Mouse (Mus musculus) retina, embryonic 14.5 days (tissue): ENCODE measurements around the gene Selenof.
"Not testable (repeated sequence)": the region's sequence is repeated elsewhere in the genome, so short reads cannot be mapped to it uniquely, and the experiment has no call there.

Experiments
- DNase-seq: peaks from one replicate; pipeline ENCODE4 v3.0.0-alpha.2; 2015; ENCODE audit warnings: low spot score

The Selenof gene

DNA sequence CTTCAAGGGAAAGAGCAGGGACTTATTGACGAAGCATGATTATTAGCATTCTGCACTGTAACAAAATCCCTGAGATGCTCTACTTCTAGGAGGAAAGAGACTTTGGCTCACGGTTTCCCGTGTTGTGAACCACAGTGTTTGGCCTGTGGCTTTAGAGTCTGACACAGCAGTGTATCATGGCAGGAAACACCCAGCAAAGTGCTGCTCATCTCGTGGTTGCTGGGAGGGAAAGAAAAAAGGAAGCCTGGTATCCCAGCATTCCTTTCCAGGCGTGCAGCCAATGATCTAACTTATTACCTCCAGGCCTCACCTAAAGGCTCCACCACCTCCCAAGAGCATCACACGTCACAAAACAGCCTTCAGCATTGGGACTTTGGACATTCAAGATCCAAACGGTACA, 32.7 kb downstream of the Selenof start:
- DNase-seq = no peak

DNA sequence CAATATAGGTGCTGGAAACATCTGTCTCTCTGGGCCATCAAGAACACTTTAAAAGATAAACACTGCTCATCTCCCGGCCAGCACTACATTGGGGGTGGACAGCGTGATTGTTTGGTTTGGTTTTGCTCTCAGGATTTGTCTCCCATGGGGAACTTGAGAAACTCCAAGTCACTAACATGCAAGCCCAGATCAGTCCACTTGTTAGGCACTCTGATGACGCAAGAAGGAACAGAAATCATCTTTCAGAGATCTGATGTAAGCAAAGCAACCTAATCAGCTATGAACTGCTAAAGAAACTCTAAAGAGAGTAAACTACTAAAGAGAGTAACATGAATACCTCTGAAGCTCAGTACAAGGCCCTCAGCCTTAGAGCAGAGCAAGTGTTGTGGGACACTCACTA, 33.5 kb downstream of the Selenof start:
- DNase-seq = no peak

DNA sequence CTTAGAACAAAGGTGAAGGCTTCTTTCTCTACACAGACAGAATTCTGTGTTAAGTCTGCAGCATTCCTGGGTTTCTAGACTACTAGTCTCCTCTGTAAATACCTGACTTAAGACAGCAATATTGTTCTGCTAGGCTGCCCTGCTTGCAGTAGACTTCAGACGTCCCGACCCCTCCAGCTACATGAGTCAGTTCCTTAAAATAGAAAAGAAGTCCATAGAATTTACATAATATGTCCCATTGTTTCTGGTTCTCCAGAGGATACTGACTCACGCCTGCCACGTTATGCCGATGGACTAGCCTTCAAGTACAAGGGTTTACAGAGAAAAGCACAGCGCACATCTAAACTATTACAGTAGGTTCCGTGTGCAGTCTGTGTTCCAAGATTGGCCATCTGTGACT, 34.1 kb downstream of the Selenof start:
- no peak for DNase-seq

DNA sequence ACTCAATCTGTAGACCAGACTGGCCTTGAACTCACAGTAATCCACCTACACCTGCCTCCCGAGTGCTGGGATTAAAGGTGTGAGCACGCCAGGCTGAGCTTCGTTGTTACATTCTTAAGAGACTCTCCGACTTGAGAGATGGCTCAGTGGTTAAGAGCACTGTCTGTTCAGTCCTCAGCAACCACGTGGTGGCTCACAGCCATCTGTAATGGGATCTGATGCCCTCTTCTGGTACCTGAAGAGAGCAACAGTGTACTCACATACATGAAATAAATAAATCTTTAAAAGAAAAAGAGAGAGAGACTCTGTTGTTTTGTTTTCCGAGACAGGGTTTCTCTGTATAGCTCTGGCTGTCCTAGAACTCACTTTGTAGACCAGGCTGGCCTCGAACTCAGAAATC, 35.7 kb downstream of the Selenof start:
- DNase-seq = not testable (repeated sequence)

DNA sequence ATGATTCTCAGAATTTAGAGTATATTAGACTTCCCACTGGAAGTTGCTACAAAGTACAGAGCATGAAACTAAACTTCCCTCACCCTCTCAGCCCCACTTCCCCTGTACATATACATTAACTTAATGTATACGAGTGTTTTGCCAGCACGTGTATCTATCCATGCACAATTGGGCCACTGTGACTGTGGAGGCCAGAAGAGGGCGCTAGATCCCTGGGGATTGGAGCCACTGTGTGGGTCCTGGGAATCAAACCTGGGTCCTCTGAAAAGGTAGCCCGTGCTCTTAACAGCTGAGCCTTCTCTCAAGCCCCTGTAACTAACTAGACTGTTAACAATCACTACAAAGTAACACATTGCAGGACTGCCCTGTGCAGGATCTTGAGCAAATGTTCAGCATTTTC, 36.3 kb downstream of the Selenof start:
- DNase-seq = no peak

DNA sequence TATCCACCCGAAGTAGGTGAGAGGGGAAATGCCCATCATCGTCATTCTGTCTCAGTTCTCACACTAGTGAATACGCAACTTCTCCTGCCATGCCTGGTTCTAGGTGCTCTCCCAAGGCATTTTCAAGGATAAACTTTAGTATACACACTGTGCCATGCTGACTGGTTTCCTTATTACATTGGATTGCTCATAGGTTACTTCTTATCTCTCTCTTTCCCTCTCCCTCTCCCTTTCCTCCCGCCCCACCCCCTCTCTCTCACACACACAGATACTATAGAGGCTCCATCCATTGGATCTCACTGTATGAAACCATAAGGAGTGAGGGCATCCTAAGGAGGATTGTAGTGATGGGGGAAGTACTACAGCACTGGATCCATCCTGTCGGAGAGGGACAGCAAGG, 38.0 kb downstream of the Selenof start:
- DNase-seq = no peak

DNA sequence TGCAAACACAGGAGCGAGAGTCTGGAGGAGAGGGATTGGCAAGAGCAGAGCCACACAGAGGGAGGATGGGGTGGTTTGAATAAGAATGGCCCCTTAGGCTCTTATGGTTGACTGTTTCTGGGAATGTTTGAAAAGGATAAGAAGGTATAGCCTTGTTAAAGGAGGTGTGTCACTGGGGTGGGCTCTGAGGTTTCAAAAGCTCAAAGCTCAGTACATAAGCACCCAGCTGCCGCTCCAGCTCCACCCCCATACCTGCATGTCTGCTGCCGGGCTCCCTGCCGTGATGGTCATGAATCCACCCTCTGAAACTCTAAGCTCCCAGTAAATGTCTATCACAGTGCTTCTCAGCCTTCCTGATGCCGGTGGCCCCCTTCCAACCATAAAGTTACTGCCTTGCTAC, 40.7 kb downstream of the Selenof start:
- DNase-seq = no peak

DNA sequence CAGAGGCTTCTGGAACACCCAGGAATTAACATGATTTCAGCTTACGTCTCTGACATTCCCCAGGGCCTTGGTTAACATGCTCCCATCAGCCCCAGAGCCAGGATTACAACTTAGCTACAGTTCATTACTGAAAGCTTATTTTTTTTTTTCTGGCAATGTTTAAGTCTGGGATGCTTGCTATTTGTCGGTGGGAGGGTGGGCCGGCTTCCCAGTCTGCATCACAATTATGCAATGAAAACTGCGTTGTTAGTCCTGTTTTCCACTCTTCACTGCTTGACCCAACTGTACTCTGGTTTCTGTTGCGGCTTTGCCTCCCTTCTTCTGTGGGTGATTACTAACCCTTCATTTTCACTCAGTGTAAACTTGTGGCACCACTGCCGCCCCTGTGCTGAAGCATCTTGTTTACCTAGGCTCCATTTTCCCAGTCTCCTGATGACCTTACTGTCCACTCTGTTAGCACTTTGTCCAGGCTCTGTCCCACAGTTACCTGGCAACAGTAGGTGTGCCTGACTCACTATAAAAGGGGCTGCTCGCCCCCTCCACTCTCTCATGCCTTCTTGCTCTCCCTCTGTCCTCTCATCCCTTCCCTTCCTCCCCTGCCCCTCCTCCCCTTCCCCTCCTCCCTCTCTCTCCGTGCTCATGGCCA, 41.6 kb downstream of the Selenof start:
- DNase-seq = no peak

DNA sequence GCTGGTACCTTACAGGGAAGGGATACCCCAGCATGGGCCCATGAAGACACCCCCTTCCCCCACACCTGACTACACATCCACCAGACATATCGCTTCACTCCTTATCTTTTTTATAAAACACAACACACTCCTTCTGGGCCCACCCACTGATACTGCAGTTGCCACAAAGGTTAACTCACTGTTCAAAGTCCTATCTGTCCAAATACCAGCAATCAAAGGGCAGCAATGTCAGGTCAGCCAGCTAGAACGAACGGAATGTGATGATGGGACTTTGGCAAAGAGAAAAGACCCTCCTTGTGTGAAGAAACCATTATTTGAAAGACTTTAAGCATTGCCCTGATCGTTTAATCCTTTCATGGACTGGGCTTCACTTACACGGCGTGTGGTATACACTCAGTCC, 42.3 kb downstream of the Selenof start:
- DNase-seq = no peak

DNA sequence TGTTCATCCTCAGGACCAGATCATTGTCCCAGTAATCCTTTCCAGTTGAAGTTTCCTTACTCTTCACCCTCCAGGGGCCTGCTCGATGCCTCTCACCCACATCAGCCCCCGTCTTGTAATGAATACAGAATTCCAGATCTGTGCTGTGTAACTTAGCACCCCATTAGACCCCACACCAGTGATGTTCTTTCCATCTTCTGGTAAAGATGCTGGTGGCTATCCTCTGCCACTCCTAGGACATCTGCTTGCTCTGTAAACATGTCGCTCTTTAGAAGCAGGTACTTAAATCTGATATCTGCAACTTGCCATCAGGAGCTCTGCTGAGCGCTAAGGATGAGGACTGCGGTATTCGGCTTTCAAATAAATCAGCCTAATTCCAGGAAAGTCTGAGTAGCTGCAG, 44.2 kb downstream of the Selenof start:
- DNase-seq = no peak

DNA sequence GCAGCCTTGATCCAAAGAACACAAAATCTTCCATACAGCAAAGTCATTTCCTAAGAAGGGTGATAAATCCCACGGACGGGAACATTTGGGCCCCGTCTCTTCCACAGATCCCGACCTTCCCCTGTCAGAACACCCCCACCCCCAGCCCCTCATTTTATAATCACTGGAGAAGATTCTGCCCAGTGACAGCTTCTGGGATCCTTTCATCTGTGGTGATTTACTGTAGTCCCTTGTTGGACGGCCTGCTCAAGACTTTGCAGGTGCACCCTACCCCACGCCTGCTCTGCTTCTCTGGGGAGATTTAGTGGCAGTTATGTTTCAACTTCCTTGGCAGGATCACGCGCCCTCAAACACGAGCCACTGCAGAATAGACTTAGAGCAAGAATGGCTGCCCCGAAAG, 44.6 kb downstream of the Selenof start:
- no peak for DNase-seq

DNA sequence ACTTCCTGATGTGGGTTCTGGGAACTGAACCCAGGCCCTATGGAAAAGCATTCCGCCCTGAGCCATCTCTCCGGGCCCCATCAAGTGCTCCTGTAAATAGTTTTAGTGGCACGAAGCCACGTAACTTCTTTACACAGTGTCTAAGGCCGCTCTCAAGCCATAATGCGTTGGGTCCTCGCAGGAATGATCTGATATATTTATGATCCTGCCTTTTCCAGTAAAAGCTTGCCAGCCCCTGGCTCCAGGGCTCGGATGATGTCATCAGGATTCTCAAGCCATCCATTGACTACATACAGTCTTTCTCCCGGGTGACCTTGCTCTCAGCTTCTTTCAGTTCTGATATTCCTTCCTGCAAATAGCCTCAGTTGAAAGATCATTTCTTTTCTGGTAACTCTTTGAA, 45.4 kb downstream of the Selenof start:
- no peak for DNase-seq

DNA sequence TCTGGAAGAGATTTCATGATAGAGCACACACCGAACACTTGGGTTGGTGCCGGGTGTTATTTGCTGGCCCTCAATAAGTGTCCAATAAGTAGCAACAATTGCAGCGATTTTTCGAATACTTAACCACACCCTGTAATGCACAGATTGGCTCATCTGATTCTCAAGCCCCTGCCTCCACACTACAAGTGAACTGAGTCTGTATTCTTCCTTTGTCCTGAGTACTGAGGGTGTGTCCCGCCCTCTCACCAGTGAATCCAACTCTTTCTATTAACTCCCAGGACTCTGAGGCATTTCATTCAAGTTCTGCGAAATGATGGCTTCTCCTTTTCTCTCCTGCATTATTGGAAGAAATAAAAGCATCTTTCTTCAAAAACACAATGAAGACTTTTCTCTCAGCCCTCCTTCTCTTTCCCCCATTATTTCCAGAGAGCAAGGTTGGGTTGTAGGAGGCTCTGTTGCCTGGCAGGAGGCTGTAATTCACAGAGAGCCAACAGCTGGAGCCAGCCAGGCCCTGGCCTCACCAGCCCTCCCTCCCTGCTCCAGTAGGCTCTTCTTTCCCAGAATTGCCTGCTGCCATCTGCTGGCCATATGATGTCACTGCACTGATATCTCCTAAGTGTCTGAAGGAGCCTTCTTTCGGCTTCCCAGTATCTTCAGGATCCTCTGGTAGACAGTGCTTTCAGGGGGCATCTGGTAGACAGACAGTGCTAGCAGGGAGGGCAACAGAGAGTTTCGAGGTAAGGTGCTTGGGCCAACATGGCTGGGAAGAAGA, 46.7 kb downstream of the Selenof start:
- peak; percentile 94 for DNase-seq

DNA sequence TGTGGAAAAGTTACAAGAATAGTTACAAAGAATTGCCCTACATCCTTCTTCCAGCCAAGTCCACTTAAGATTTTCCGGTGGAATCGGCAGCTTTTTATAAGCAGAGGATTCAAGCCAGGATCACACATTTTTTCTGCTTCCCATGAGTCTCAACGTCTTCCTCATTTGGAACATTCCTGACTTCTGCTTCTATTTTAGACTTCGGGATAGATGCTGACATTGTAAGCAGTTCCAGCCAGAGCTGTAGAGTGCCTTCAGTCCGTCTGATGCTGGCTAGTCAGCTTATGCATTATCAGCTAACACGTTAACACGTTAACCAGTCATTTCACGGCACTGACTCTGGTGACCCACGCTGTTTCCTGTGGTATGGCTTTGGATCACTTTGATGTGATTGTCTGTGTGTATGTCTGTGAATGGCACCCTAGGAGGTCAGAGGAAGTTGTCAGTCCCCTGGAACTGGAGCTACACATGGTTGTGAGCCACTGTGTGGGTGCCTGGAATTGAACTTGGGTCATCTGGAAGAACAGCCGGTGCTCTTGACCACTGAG, 47.6 kb downstream of the Selenof start:
- no peak for DNase-seq

DNA sequence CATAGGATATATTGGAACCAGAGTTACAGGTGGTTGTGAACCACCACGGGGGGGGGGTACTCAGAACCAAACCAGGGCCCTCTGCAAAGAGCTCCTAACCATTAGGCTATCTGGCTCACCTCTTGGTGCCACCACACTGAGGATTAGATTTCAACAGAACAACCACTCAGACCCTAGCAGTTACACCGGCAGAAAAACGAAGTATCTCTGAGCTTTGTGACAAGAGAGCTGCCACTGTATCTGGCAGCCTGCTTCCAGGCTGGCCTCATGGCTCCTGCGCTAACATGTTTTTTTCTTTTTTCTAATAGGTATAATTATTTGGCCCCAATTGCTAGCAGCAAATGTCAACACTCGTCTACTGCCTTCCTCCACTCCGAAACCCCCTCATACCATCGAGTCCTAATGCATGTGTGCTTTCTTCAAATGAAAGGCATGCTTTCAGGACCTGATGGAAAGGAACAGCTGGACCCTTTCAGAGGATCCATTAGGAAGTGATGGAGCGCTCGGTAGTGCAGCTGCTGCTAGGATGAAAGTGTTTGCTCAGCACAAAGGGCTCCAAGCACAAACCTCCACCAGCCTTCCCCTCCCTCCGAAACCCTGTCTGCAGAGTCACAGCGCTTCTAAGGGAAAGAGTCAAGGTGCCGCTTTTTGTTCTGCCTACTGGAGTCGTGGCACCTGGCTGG, 53.0 kb downstream of the Selenof start:
- DNase-seq = peak; percentile 58

DNA sequence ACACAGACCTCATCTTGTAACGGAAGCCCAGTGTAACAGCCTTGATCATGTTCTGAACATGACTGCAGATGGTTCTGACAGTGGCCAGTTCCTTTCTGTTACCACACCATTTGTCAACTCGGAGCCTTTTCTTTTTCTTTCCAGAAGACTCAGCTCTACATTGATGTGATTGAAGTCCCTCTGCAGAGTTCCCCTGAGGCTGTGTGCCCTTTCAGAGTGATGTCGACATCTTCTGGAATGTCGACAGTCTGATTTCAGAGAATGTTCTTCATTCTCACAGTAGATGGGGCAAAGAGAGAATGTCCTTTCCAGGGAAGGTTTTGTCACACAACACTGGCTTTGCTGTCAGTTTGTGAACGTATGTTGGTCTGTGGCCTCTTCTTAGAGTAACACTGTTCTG, 55.6 kb downstream of the Selenof start:
- DNase-seq = no peak

DNA sequence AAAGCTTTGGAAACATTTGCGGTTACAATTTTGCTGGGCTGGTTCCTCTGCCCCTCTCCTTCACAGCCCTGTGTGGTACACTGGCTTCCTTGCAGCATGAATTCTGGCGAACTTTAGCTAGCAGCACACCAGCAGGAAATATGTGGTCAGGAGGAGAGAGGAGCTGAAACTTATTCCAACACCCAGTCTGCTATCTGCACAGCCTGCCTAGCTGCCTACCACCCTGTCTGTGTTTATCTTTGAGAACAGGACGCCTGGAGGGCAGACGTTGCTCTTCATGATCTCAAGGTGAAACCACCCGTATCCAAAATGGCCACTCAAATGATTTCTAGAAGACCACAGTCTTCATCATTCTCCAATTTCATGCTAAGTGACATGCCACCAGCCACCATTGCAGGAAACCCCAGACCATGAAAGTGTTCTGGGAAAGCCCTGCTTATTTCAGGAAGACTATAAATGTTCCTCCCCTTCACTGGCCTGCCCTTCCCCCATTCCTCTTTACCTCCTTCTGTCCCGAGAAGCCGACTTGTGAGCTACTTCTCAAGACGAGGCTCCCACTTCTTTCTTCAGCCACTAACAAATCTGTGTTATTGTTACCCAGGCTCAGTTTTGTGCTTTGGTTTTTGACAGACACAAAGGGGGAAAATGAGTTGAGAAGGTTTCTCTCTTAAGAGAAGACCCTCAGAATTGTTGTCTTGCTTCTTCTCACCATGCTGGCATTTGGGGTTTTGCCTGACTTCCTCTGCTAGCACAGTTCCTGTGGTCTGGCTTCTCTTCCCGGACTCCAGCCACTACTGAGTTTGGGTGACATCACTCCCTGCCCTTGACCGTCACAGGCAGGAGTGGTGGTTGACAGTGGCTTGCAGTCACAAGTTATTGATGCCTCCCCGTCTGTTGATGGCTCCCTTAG, 58.2 kb downstream of the Selenof start:
- no peak for DNase-seq

DNA sequence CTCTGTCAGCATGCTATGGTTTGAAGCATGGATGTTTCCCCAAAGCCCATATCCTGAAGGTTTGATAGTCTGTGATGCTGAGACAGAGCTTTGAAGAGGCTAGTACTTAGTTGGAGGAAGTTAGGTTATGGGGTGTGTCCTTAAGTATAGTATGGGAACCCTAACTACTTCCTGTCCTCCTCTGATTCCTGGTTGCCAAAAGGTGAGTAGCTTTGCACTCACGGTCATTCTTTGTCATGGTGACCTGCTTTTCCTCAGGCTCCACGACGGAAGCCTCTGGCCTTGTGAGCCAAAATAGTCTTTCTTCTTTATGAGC, 58.8 kb downstream of the Selenof start:
- DNase-seq = no peak

DNA sequence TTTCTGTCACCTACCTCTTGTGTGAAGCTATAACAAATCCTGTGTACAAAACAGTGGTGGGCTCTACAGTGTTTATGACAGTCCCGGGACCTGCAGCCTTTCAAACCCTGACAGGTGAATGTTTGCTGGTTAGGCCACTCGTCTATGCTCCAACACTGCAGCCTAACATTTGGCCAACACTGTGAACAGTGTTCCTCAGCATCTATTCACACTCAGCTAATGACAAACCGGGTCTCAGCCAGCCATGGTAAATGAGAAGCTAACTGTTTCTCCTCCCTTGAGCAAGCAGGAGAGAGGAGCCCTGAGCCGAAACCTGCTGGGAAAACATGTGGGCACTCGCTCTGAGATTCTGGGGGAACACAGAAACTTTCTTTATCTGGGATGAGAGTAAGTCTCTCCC, 65.1 kb downstream of the Selenof start:
- DNase-seq = no peak

DNA sequence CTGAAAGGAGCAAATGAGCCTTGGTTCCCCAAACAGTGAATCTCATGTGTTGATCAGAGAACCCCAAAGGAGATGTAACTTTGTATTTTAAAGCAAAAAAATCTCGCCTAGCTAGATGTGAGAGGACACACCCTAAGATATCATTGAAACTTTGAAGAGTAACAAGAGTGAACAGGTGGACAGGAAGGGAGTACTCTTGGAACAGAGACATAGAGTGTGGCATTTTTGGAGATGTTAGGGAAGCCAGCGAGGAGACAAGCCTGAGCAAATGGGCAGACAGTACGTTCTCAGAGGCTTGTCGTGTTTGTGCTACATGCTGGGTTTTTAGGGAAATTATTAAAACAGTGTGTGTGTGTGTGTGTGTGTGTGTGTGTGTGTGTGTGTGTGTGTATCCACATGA, 68.0 kb downstream of the Selenof start:
- DNase-seq = no peak

DNA sequence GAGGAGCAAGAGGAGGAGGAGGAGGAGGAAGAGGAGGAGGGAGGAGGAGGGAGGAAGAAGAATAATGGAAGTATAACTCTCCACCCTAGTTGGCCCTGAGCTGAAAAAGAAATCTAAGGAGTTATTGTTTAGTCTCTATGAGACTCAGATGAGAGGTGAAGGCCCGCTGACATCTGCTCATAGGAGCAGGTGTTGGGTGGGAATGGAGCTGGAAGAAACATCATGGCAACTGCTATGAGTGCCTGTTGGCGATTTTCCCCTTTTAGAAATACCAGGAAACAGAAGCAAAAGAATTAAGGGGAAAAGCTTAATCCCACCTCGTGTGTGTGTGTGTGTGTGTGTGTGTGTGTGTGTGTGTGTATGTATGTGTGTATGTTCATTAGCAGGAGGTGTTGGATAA, 69.3 kb downstream of the Selenof start:
- DNase-seq = no peak

DNA sequence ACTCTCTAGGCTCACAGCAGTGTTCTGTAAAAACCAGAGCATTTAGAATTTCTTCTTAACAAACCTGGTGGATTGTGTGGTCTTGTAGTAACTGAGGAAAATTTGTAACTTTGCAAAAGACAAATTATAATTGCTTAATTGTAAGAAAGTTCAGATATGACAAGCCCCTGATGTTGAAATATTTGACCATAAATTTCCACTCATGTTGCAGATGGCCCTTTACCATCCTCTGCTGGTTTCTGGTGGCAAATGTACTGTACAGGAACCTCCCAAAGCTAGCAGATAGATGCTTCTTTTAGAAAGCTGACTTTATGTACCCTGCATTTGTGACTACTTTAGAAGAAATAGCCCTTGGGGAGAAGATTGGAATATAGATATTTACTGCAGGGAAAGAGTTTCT, 69.9 kb downstream of the Selenof start:
- DNase-seq = no peak
